Comparison of ENCODE assay signal across 8 mouse cellular contexts in genomic region chr12:51348698-51348998, GRCm38 (mm10). TPM values are rescaled to one million over a fixed set of nuclear protein-coding genes. Genes with fewer than 3 reads are reported as not detected.
DNase-seq lines count a peak whose midpoint lies in the region; ATAC-seq and TF ChIP-seq lines count a peak whose summit lies in the region.

No protein-coding gene starts in this region.

- WGBS in lung, adult 2 months, result 1% methylated on average over 10 of the region's 10 CpGs
- 1% methylated on average over 10 of the region's 10 CpGs for WGBS in embryonic facial prominence, embryonic 13.5 days
- under 1% methylated on average over 10 of the region's 10 CpGs for WGBS in hindbrain, postnatal 0 days
- 1% methylated on average over 10 of the region's 10 CpGs for WGBS in neural tube, embryonic 12.5 days

- H3K27me3 ChIP-seq in embryonic facial prominence, embryonic 13.5 days, result no peaks in the 10 kb centered on the region
- no peaks in the 10 kb centered on the region for H3K27me3 ChIP-seq in hindbrain, postnatal 0 days (ENCODE audit: insufficient read depth, low read length)
- H3K27me3 ChIP-seq in neural tube, embryonic 12.5 days (replicated peaks), result no peaks in the 10 kb centered on the region

- DNase-seq in lung, adult 2 months, result no peak
- no peak for DNase-seq in lung, postnatal 36 days
- no peak for DNase-seq in hindbrain, postnatal 0 days (ENCODE audit: low spot score)
- DNase-seq in ovary, postnatal 14 days (ENCODE audit: low spot score), result no peak
- no peak for DNase-seq in urinary bladder, postnatal 25 days (ENCODE audit: low spot score)
- no peak for DNase-seq in gastrocnemius, postnatal 25 days

- H3K9me3 ChIP-seq in embryonic facial prominence, embryonic 13.5 days, result no peaks in the 10 kb centered on the region
- no peaks in the 10 kb centered on the region for H3K9me3 ChIP-seq in hindbrain, postnatal 0 days (ENCODE audit: low read length)
- H3K9me3 ChIP-seq in neural tube, embryonic 12.5 days, result no peaks in the 10 kb centered on the region

- peak overlapping the region; percentile 86 for H3K4me3 ChIP-seq in lung, adult 2 months (replicated peaks; ENCODE audit: extremely low read depth, low read depth, low read length)
- peak overlapping the region; percentile 86 for H3K4me3 ChIP-seq in embryonic facial prominence, embryonic 13.5 days
- H3K4me3 ChIP-seq in hindbrain, postnatal 0 days (ENCODE audit: low read length), result peak overlapping the region; percentile 75
- H3K4me3 ChIP-seq in neural tube, embryonic 12.5 days, result peak overlapping the region; percentile 76

- peaks cover 18% of the 10 kb centered on the region for H3K36me3 ChIP-seq in embryonic facial prominence, embryonic 13.5 days
- peaks cover 6% of the 10 kb centered on the region; the same call in 1 of the 2 replicates for H3K36me3 ChIP-seq in hindbrain, postnatal 0 days (ENCODE audit: insufficient read depth, low read length)
- peaks cover 9% of the 10 kb centered on the region for H3K36me3 ChIP-seq in neural tube, embryonic 12.5 days

- TF ChIP-seq POLR2A in lung, adult 2 months (IDR thresholded peaks at IDR 0.05; ENCODE audit: borderline replicate concordance, extremely low read depth, low read depth, low read length), result no peak

- no peak for TF ChIP-seq CTCF in lung, adult 2 months (IDR thresholded peaks at IDR 0.05; ENCODE audit: insufficient read depth, low read length)
- TF ChIP-seq CTCF in hindbrain, postnatal 0 days (IDR thresholded peaks at IDR 0.05; ENCODE audit: low read depth), result no peak

- peak overlapping the region; percentile 63 for H3K4me2 ChIP-seq in embryonic facial prominence, embryonic 13.5 days
- peak overlapping the region; percentile 71 for H3K4me2 ChIP-seq in hindbrain, postnatal 0 days (ENCODE audit: low read depth, low read length)
- H3K4me2 ChIP-seq in neural tube, embryonic 12.5 days (replicated peaks), result peak overlapping the region; percentile 65

- peak overlapping the region; percentile 93 for H3K9ac ChIP-seq in embryonic facial prominence, embryonic 13.5 days
- peak overlapping the region; percentile 78 for H3K9ac ChIP-seq in hindbrain, postnatal 0 days (replicated peaks; ENCODE audit: low read length)
- peak overlapping the region; percentile 79 for H3K9ac ChIP-seq in neural tube, embryonic 12.5 days

- H3K4me1 ChIP-seq in lung, adult 2 months (ENCODE audit: control insufficient read depth, insufficient read depth, low read length), result peaks cover 2% of the 10 kb centered on the region
- H3K4me1 ChIP-seq in embryonic facial prominence, embryonic 13.5 days, result peaks cover 7% of the 10 kb centered on the region
- no peaks in the 10 kb centered on the region for H3K4me1 ChIP-seq in hindbrain, postnatal 0 days (ENCODE audit: insufficient read depth, low read length)
- H3K4me1 ChIP-seq in neural tube, embryonic 12.5 days, result peaks cover 12% of the 10 kb centered on the region

- ATAC-seq in embryonic facial prominence, embryonic 13.5 days (ENCODE audit: insufficient number of reproducible peaks, insufficient read depth, low FRiP score, low TSS enrichment, low read depth), result 0 out of 2 replicates have a peak, but pooled peaks have one; percentile 33
- peak; percentile 22 for ATAC-seq in hindbrain, postnatal 0 days
- peak; percentile 71 for ATAC-seq in neural tube, embryonic 12.5 days (ENCODE audit: low FRiP score, low read depth)

- H3K27ac ChIP-seq in embryonic facial prominence, embryonic 13.5 days, result peak overlapping the region; percentile 92
- peak overlapping the region; percentile 76; the same call in 1 of the 2 replicates for H3K27ac ChIP-seq in hindbrain, postnatal 0 days
- peak overlapping the region; percentile 80 for H3K27ac ChIP-seq in neural tube, embryonic 12.5 days

RNA-seq across cellular contexts. Expression of gene G2e3, which starts 0.8 kb away (rescaled TPM):
- polyA plus RNA-seq in lung, adult 2 months (2012; rRNA removed), result 1.2 and 1.5 TPM in 2 replicates
- polyA plus RNA-seq in embryonic facial prominence, embryonic 13.5 days (2015; fragmentation: Nextera tagmentation; extraction: Ambion mirVana), result 35.7 and 36.5 TPM in 2 replicates
- total RNA-seq in hindbrain, postnatal 0 days (2014; rRNA removed), result 10.8 and 11.6 TPM in 2 replicates
- 9.1 and 10.6 TPM in 2 replicates for polyA plus RNA-seq in hindbrain, postnatal 0 days (2015; fragmentation: Nextera tagmentation; extraction: Ambion mirVana)
- 35.3 and 35.4 TPM in 2 replicates for polyA plus RNA-seq in neural tube, embryonic 12.5 days (2016; fragmentation: Nextera tagmentation; extraction: Ambion mirVana)
- 1 to 10 TPM; 1.7 to 2.0 TPM for total RNA-seq in gastrocnemius, postnatal 25 days (2021)

RNA-seq across cellular contexts. Expression of gene Scfd1, which starts 28.7 kb away (rescaled TPM):
- 4.9 and 8.4 TPM in 2 replicates for polyA plus RNA-seq in lung, adult 2 months (2012; rRNA removed)
- polyA plus RNA-seq in embryonic facial prominence, embryonic 13.5 days (2015; fragmentation: Nextera tagmentation; extraction: Ambion mirVana), result 89.5 and 91.8 TPM in 2 replicates
- 32.8 and 33.5 TPM in 2 replicates for total RNA-seq in hindbrain, postnatal 0 days (2014; rRNA removed)
- polyA plus RNA-seq in hindbrain, postnatal 0 days (2015; fragmentation: Nextera tagmentation; extraction: Ambion mirVana), result 68.6 and 75.7 TPM in 2 replicates
- polyA plus RNA-seq in neural tube, embryonic 12.5 days (2016; fragmentation: Nextera tagmentation; extraction: Ambion mirVana), result 68.9 and 73.2 TPM in 2 replicates
- 10 to 100 TPM; 15.6 to 17.5 TPM for total RNA-seq in gastrocnemius, postnatal 25 days (2021)
